Mouse (Mus musculus) effector memory CD4-positive, alpha-beta T cell, adult 5 months (primary cell): ENCODE data around the gene D16Ertd472e. TPM values are rescaled to one million over a fixed set of nuclear protein-coding genes. Genes with fewer than 3 reads are reported as not detected.

ENCODE experiments used
- polyA plus RNA-seq: library from polyadenylated mRNA; unstranded; fragments of 100-300 nt; shearing (Covaris generic); gene quantifications from one replicate; pipeline ENCODE4 v1.2.1, GENCODE M21; 2017

The D16Ertd472e gene
- 208 TPM for polyA plus RNA-seq

GRCm38 (mm10) chr16:78576478-78577084 lies at the start of gene D16Ertd472e:
Gene D16Ertd472e, minus strand, starts transcription at chr16:78576708.

Other genes starting within 250 kb of the D16Ertd472e start
- gene Btg3, start 199.5 kb downstream of the D16Ertd472e start, polyA plus RNA-seq: 190 TPM